Mouse (Mus musculus) myocyte (in vitro differentiated cells): ENCODE measurements around the gene 3110009E18Rik. TPM values are rescaled to one million over a fixed set of nuclear protein-coding genes. Genes with fewer than 3 reads are reported as not detected.
A peak's percentile ranks its signal among the peaks of the same experiment; 100 is the strongest.

ENCODE experiments used
- H3K27me3 ChIP-seq: one replicate; pipeline ENCODE4 v1.6.1; 2011; ENCODE audit not compliant: control insufficient read depth, insufficient read depth, insufficient read length
- H3K36me3 ChIP-seq: one replicate; pipeline ENCODE4 v1.6.1; 2011; ENCODE audit not compliant: control insufficient read depth, insufficient read depth
- H3K4me2 ChIP-seq: one replicate; pipeline ENCODE4 v1.6.1; 2011; ENCODE audit warnings: low read depth, control low read depth
- H3K4me3 ChIP-seq: one replicate; pipeline ENCODE4 v1.5.1; 2011; ENCODE audit warnings: mild to moderate bottlenecking, control low read depth, moderate library complexity
- H3K79me2 ChIP-seq: one replicate; pipeline ENCODE4 v1.6.1; 2011; ENCODE audit not compliant: control insufficient read depth, insufficient read depth
- H3ac ChIP-seq: one replicate; pipeline ENCODE4 v1.6.1; 2011; ENCODE audit not compliant: control insufficient read depth, insufficient read length
- CEBPB ChIP-seq: IDR thresholded peaks from 2 replicates; pipeline ENCODE4 v1.6.1; 2011; ENCODE audit warnings: mild to moderate bottlenecking, moderate library complexity; ENCODE audit not compliant: poor library complexity, insufficient read depth, severe bottlenecking
- E2F4 ChIP-seq: IDR thresholded peaks from one replicate; pipeline ENCODE4 v1.6.1; 2011; ENCODE audit warnings: mild to moderate bottlenecking, control low read depth, moderate library complexity; ENCODE audit not compliant: insufficient read depth
- MAX ChIP-seq: IDR thresholded peaks from one replicate; pipeline ENCODE4 v1.6.1; 2011; ENCODE audit warnings: low read depth, mild to moderate bottlenecking, control low read depth
- MYOD1 ChIP-seq, 3 experiments: IDR thresholded peaks; one replicate each; pipeline ENCODE4 v1.6.1; 2011; ENCODE audit warnings: control low read depth in 2 of 3, low read depth in 2 of 3, mild to moderate bottlenecking in 2 of 3, moderate library complexity in 1 of 3; ENCODE audit not compliant: insufficient read length in 2 of 3, control insufficient read depth in 1 of 3
- MYOG ChIP-seq, 3 experiments: IDR thresholded peaks; one replicate each; pipeline ENCODE4 v1.6.1; 2011; ENCODE audit warnings: control low read depth in 2 of 3, low read depth in 2 of 3, mild to moderate bottlenecking in 2 of 3; ENCODE audit not compliant: insufficient read length in 2 of 3, control insufficient read depth in 1 of 3, insufficient read depth in 1 of 3
- POLR2A ChIP-seq: IDR thresholded peaks from one replicate; pipeline ENCODE4 v1.6.1; 2011; ENCODE audit warnings: low read depth, mild to moderate bottlenecking, control low read depth, moderate library complexity; ENCODE audit not compliant: insufficient read length
- POLR2AphosphoS2 ChIP-seq: IDR thresholded peaks from one replicate; pipeline ENCODE4 v1.6.1; 2011; ENCODE audit warnings: low read depth, control low read depth; ENCODE audit not compliant: insufficient read length
- REST ChIP-seq: IDR thresholded peaks from one replicate; pipeline ENCODE4 v1.6.1; 2011; ENCODE audit warnings: mild to moderate bottlenecking, control low read depth, moderate library complexity; ENCODE audit not compliant: insufficient read depth, insufficient read length
- SRF ChIP-seq: IDR thresholded peaks from one replicate; pipeline ENCODE4 v1.6.1; 2011; ENCODE audit warnings: low read depth; ENCODE audit not compliant: control insufficient read depth, insufficient read length
- TCF12 ChIP-seq: IDR thresholded peaks from one replicate; pipeline ENCODE4 v1.6.1; 2011; ENCODE audit warnings: mild to moderate bottlenecking, control low read depth; ENCODE audit not compliant: poor library complexity, insufficient read depth, severe bottlenecking
- TCF3 ChIP-seq: IDR thresholded peaks from one replicate; pipeline ENCODE4 v1.6.1; 2011; ENCODE audit warnings: low read depth, control low read depth; ENCODE audit not compliant: insufficient read length
- USF1 ChIP-seq: IDR thresholded peaks from one replicate; pipeline ENCODE4 v1.6.1; 2011; ENCODE audit warnings: low read depth, mild to moderate bottlenecking, control low read depth, moderate library complexity
- polyA plus RNA-seq: library from polyadenylated mRNA; unstranded; fragments of >200 nt; fragmentation: generic; extraction: Trizol; gene quantifications from one replicate; pipeline ENCODE4 v1.2.1, GENCODE M21; 2012; ENCODE audit warnings: missing spikeins

The 3110009E18Rik gene
- polyA plus RNA-seq, 1 experiment = 18.2 TPM

DNA sequence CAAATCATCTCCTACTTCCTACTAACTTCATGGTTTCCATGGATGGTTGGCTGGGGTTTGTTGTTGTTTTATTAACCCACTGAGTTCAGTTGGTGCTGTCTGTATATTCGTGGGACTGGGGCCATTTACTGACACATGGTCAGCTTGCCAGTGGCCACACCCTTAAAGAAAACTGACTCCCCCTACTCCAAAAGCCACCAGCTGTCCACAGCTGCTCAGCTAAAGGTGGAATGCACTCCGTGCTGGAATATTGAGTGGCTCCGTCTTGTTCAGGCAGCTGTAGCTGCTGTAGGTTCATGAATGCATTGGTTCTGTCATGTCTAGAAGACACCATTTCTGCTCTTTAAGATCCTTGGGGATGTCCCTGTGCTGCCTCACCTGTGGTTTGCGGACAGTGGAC lies 102.6 kb downstream of the 3110009E18Rik start:
- H3ac ChIP-seq = no peak overlapping the region
- H3K27me3 ChIP-seq = no peaks in the 10 kb centered on the region
- H3K4me3 ChIP-seq = no peak overlapping the region
- H3K36me3 ChIP-seq = peaks cover 4% of the 10 kb centered on the region
- H3K79me2 ChIP-seq = no peaks in the 10 kb centered on the region
- no peak overlapping the region for H3K4me2 ChIP-seq
- TF ChIP-seq MYOD1 (IDR thresholded peaks at IDR 0.05; ENCODE audit: control insufficient read depth in 1 of 3, insufficient read length in 2 of 3, low read depth in 2 of 3) (peak in 1 of 3 experiments; percentile 22), POLR2AphosphoS2 (no peak), TCF12 (no peak)

DNA sequence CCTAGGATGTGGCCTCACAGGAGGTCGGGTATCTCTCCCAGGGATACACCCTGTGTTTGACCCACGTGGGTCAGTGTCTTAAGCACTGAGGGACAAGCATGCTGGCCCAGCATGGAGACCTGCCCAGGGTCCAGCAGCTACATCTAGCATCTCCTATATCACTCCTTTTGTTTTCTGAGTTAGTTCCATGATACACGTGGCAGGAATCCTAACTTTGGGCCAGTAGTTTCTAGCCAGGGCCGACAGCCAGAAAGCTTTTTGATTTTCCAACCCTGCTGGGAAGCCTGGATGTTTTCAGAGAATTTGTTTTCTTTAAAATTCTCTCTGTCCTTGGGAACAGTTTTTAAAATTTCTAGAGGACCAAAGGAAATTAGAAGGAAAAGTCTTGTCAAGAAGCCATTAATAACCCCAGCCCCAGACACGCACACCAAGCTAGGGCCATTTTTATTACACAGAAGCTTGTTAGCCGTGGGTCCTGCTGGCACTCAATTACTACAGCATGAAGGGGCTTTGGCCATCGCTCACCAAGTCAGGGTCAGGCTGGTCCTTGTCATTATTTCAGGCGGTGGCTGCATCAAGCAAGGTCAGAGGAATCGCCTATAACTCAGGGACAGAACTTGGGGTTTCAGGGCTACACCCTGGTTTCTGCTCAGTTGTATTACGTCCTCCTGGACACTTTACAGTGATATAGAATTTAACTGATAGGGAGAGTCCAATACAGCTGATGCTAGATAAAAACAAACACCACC lies 108.9 kb downstream of the 3110009E18Rik start:
- H3ac ChIP-seq = no peak overlapping the region
- no peak overlapping the region for H3K4me3 ChIP-seq
- no peaks in the 10 kb centered on the region for H3K27me3 ChIP-seq
- H3K36me3 ChIP-seq = peaks cover 4% of the 10 kb centered on the region
- H3K79me2 ChIP-seq = no peaks in the 10 kb centered on the region
- H3K4me2 ChIP-seq = no peak overlapping the region
- TF ChIP-seq E2F4 = no peak
- TF ChIP-seq TCF3 = no peak
- TF ChIP-seq REST = no peak
- TF ChIP-seq MAX = no peak

DNA sequence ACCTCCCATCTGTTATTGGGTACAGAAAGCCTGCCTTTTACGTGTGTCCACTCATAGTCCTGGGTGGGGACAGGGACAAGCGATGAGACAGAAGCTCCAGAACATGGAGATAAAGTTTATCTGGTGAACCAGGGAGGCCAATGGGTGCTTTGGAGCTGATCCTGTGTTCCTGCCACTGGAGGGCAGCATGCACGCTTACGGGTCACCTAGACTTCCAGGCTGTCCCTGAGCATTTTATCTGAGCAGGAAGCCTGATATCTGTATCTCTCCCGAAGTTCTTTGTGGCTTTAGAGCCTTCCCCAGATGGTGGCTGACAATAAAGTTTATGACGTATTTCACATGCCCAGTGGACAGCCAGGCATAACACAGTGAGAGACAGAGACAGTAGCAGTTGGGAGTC lies 110.3 kb downstream of the 3110009E18Rik start:
- TF ChIP-seq TCF3 (no peak), POLR2AphosphoS2 (no peak), CEBPB (no peak), USF1 (no peak), MYOG (IDR thresholded peaks at IDR 0.05; ENCODE audit: control insufficient read depth in 1 of 3, insufficient read depth in 1 of 3, insufficient read length in 2 of 3, low read depth in 2 of 3) (no peak), REST (no peak), SRF (no peak), MYOD1 (IDR thresholded peaks at IDR 0.05; ENCODE audit: control insufficient read depth in 1 of 3, insufficient read length in 2 of 3, low read depth in 2 of 3) (no peak), E2F4 (no peak), POLR2A (no peak), TCF12 (no peak)
- H3ac ChIP-seq = no peak overlapping the region
- H3K27me3 ChIP-seq = no peaks in the 10 kb centered on the region
- peaks cover 4% of the 10 kb centered on the region for H3K36me3 ChIP-seq
- no peaks in the 10 kb centered on the region for H3K79me2 ChIP-seq
- no peak overlapping the region for H3K4me2 ChIP-seq
- no peak overlapping the region for H3K4me3 ChIP-seq

DNA sequence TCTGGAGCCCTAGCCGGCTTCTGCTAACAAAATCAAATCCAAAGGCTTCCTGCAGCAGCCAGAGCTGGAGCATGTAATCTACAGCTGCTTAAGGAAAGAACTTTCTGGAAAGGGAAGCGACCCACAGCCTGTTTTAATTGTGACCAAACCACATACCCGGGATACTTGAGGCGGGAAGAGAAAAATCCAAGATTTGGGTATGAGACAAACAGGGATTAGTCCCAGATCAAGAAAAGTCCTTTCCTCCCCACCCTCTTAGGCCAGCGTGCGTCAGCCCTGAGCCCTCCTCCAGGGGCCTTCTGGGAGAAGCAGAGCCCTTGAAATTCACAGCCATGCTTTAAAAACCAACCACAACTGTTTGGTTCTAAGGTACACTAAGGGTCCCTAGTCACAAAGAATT lies 111.2 kb downstream of the 3110009E18Rik start:
- Histone ChIP-seq H3K4me2 (no peak overlapping the region), H3K4me3 (no peak overlapping the region), H3ac (no peak overlapping the region), H3K36me3 (peaks cover 2% of the 10 kb centered on the region), H3K27me3 (no peaks in the 10 kb centered on the region), H3K79me2 (no peaks in the 10 kb centered on the region)
- TF ChIP-seq TCF12 (no peak), SRF (no peak), TCF3 (no peak), MYOD1 (IDR thresholded peaks at IDR 0.05; ENCODE audit: control insufficient read depth in 1 of 3, insufficient read length in 2 of 3, low read depth in 2 of 3) (no peak), E2F4 (no peak), MAX (no peak), MYOG (IDR thresholded peaks at IDR 0.05; ENCODE audit: control insufficient read depth in 1 of 3, insufficient read depth in 1 of 3, insufficient read length in 2 of 3, low read depth in 2 of 3) (no peak), POLR2AphosphoS2 (no peak), REST (no peak), USF1 (no peak), CEBPB (no peak), POLR2A (no peak)

DNA sequence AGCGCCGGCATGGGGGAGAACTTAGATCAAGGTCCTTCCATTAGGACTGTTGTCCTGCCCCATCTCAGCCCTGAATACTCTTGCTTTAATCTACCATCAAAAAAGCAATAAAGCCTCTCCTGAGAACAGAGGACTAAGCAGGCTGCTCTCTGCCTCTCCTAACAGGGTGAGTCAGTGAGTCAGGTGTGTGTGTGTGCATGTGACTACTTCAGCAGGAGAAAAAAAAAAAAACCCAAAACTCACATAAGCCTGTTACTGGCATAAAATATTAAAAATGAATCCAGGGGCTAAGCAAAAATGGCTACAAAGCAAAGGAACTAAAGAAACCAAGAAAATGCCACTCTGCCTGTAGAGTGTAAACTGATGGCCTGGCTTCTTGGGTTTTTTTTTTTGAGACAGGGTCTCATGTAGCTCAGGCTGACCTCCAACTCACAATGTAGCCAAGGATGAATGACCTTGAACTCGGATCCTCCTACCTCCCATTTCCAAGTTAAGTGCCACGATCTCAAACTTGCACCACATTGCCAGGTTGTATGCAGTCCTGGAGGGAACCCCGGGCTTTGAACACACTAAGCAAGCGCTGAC lies 114.7 kb downstream of the 3110009E18Rik start:
- peak; percentile 22 for TF ChIP-seq USF1
- no peak for TF ChIP-seq TCF12
- no peak overlapping the region for H3ac ChIP-seq

More for the DNA sequence above, 114.7 kb downstream of the 3110009E18Rik start:
- Histone ChIP-seq H3K27me3 (no peaks in the 10 kb centered on the region), H3K79me2 (no peaks in the 10 kb centered on the region), H3K4me3 (no peak overlapping the region), H3K4me2 (peak overlapping the region; percentile 86), H3K36me3 (no peaks in the 10 kb centered on the region)
